Mouse (Mus musculus): ENCODE measurements at regions not wholly inside any gene's neighbourhood (a gene's known extent, or its start where the extent isn't known, plus 50 kb on each side); places are given as distances from the start of the nearest gene placed in this dataset.

- H3K4me1 ChIP-seq (ENCODE audit: control insufficient read depth, insufficient read depth, low read length): peaks cover 7% of the 10 kb centered on the region; the same call in 1 of the 2 replicates
- H3K4me3 ChIP-seq (replicated peaks; ENCODE audit: extremely low read depth, low read depth, low read length): no peak overlapping the region
- TF ChIP-seq POLR2A (IDR thresholded peaks at IDR 0.05; ENCODE audit: borderline replicate concordance, extremely low read depth, low read depth, low read length) (no peak), CTCF (IDR thresholded peaks at IDR 0.05; ENCODE audit: insufficient read depth, low read length) (no peak)
- WGBS: 70% methylated on average over 3 of the region's 3 CpGs
- no peak for DNase-seq
These were observed 50.2 kb upstream of the Bod1 start for GRCm38 (mm10) chr11:31721908-31722307.

GRCm38 (mm10) chr11:31724506-31724905 is 52.8 kb upstream of the Bod1 start:
- TF ChIP-seq CTCF (IDR thresholded peaks at IDR 0.05; ENCODE audit: insufficient read depth, low read length) (no peak), POLR2A (IDR thresholded peaks at IDR 0.05; ENCODE audit: borderline replicate concordance, extremely low read depth, low read depth, low read length) (no peak)
- Histone ChIP-seq H3K4me1 (ENCODE audit: control insufficient read depth, insufficient read depth, low read length) (no peaks in the 10 kb centered on the region; the same call in 1 of the 2 replicates), H3K4me3 (replicated peaks; ENCODE audit: extremely low read depth, low read depth, low read length) (no peak overlapping the region)
- no peak for DNase-seq
- WGBS: 91% methylated on average over 1 of the region's 1 CpGs

GRCm38 (mm10) chr11:31725936-31726647 is 54.4 kb upstream of the Bod1 start:
- no peak for DNase-seq
- TF ChIP-seq POLR2A (IDR thresholded peaks at IDR 0.05; ENCODE audit: borderline replicate concordance, extremely low read depth, low read depth, low read length) (no peak), CTCF (IDR thresholded peaks at IDR 0.05; ENCODE audit: insufficient read depth, low read length) (no peak)
- no peak overlapping the region for H3K4me3 ChIP-seq (replicated peaks; ENCODE audit: extremely low read depth, low read depth, low read length)
- 65% methylated on average over 15 of the region's 15 CpGs for WGBS
- peaks cover 3% of the 10 kb centered on the region; the same call in 1 of the 2 replicates for H3K4me1 ChIP-seq (ENCODE audit: control insufficient read depth, insufficient read depth, low read length)

GRCm38 (mm10) chr11:31727289-31727688 is 55.6 kb upstream of the Bod1 start:
- no peak for DNase-seq
- whole genome bisulfite sequencing: 50% methylated on average over 8 of the region's 8 CpGs
- Histone ChIP-seq H3K4me1 (ENCODE audit: control insufficient read depth, insufficient read depth, low read length) (peaks cover 3% of the 10 kb centered on the region; the same call in 1 of the 2 replicates), H3K4me3 (replicated peaks; ENCODE audit: extremely low read depth, low read depth, low read length) (no peak overlapping the region)
- TF ChIP-seq POLR2A (IDR thresholded peaks at IDR 0.05; ENCODE audit: borderline replicate concordance, extremely low read depth, low read depth, low read length) (no peak), CTCF (IDR thresholded peaks at IDR 0.05; ENCODE audit: insufficient read depth, low read length) (no peak)

GRCm38 (mm10) chr11:31729728-31730127 is 58.0 kb upstream of the Bod1 start:
- Histone ChIP-seq H3K4me3 (replicated peaks; ENCODE audit: extremely low read depth, low read depth, low read length) (no peak overlapping the region), H3K4me1 (ENCODE audit: control insufficient read depth, insufficient read depth, low read length) (peaks cover 7% of the 10 kb centered on the region; the same call in 1 of the 2 replicates)
- TF ChIP-seq CTCF (IDR thresholded peaks at IDR 0.05; ENCODE audit: insufficient read depth, low read length): no peak
- TF ChIP-seq POLR2A (IDR thresholded peaks at IDR 0.05; ENCODE audit: borderline replicate concordance, extremely low read depth, low read depth, low read length): no peak
- WGBS: 62% methylated on average over 3 of the region's 3 CpGs
- DNase-seq: no peak

GRCm38 (mm10) chr11:31730181-31730580 is 58.5 kb upstream of the Bod1 start:
- Histone ChIP-seq H3K4me3 (replicated peaks; ENCODE audit: extremely low read depth, low read depth, low read length) (no peak overlapping the region), H3K4me1 (ENCODE audit: control insufficient read depth, insufficient read depth, low read length) (peaks cover 7% of the 10 kb centered on the region; the same call in 1 of the 2 replicates)
- TF ChIP-seq CTCF (IDR thresholded peaks at IDR 0.05; ENCODE audit: insufficient read depth, low read length): no peak
- no peak for TF ChIP-seq POLR2A (IDR thresholded peaks at IDR 0.05; ENCODE audit: borderline replicate concordance, extremely low read depth, low read depth, low read length)
- DNase-seq: no peak
- WGBS: 76% methylated on average over 4 of the region's 4 CpGs

- TF ChIP-seq CTCF (IDR thresholded peaks at IDR 0.05; ENCODE audit: insufficient read depth, low read length) (no peak), POLR2A (IDR thresholded peaks at IDR 0.05; ENCODE audit: borderline replicate concordance, extremely low read depth, low read depth, low read length) (no peak)
- 68% methylated on average over 3 of the region's 3 CpGs for WGBS
- Histone ChIP-seq H3K4me1 (ENCODE audit: control insufficient read depth, insufficient read depth, low read length) (peaks cover 7% of the 10 kb centered on the region; the same call in 1 of the 2 replicates), H3K4me3 (replicated peaks; ENCODE audit: extremely low read depth, low read depth, low read length) (no peak overlapping the region)
- DNase-seq: no peak
These were observed 59.0 kb upstream of the Bod1 start for GRCm38 (mm10) chr11:31730680-31731079.

GRCm38 (mm10) chr11:31731459-31731858 is 59.8 kb upstream of the Bod1 start:
- H3K4me3 ChIP-seq (replicated peaks; ENCODE audit: extremely low read depth, low read depth, low read length): no peak overlapping the region
- TF ChIP-seq CTCF (IDR thresholded peaks at IDR 0.05; ENCODE audit: insufficient read depth, low read length): no peak
- no peak for TF ChIP-seq POLR2A (IDR thresholded peaks at IDR 0.05; ENCODE audit: borderline replicate concordance, extremely low read depth, low read depth, low read length)
- no peak for DNase-seq
- WGBS: 89% methylated on average over 4 of the region's 4 CpGs
- H3K4me1 ChIP-seq (ENCODE audit: control insufficient read depth, insufficient read depth, low read length): peaks cover 7% of the 10 kb centered on the region; the same call in 1 of the 2 replicates

GRCm38 (mm10) chr11:31732342-31732741 is 60.7 kb upstream of the Bod1 start:
- DNase-seq: no peak
- Histone ChIP-seq H3K4me3 (replicated peaks; ENCODE audit: extremely low read depth, low read depth, low read length) (no peak overlapping the region), H3K4me1 (ENCODE audit: control insufficient read depth, insufficient read depth, low read length) (0 out of 2 replicates have a peak, but pooled peaks cover 7% of the 10 kb centered on the region)
- TF ChIP-seq CTCF (IDR thresholded peaks at IDR 0.05; ENCODE audit: insufficient read depth, low read length): no peak
- WGBS: 60% methylated on average over 3 of the region's 3 CpGs

GRCm38 (mm10) chr11:31732958-31733357 is 61.3 kb upstream of the Bod1 start:
- DNase-seq: no peak
- no peak overlapping the region for H3K4me3 ChIP-seq (replicated peaks; ENCODE audit: extremely low read depth, low read depth, low read length)
- 25% methylated on average over 1 of the region's 1 CpGs for WGBS

More at GRCm38 (mm10) chr11:31732958-31733357, 61.3 kb upstream of the Bod1 start:
- peaks cover 9% of the 10 kb centered on the region; the same call in 1 of the 2 replicates for H3K4me1 ChIP-seq (ENCODE audit: control insufficient read depth, insufficient read depth, low read length)
- no peak for TF ChIP-seq CTCF (IDR thresholded peaks at IDR 0.05; ENCODE audit: insufficient read depth, low read length)
- no peak for TF ChIP-seq POLR2A (IDR thresholded peaks at IDR 0.05; ENCODE audit: borderline replicate concordance, extremely low read depth, low read depth, low read length)
